24 mouse cellular contexts compared by ENCODE assay signal in the genomic region with DNA sequence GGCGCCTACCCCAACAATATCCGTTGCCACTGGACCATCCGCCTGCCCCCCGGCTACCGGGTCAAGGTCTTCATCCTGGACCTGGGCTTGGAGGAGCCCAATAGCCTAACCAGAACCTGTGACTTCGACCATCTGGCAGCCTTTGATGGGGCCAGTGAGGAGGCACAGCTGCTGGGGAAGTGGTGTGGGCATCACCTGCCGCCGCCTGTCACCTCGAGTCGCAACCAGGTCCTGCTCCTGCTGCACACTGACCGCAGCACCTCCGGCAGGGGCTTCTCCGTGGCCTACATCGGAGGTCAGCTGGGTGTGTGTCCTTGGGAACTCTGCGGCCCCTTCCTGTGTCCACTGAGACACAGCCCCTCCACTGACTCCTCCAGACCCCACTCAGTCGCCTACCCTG. TPM values are rescaled to one million over a fixed set of nuclear protein-coding genes. Genes with fewer than 3 reads are reported as not detected.
"Had no signal": no experiment of that assay in that cellular context is flagged by ENCODE, and none has a peak within 500 bp of the region (broad histone marks: within the 10 kb centered on the region; RNA-seq: fewer than 3 reads in every experiment).

No protein-coding gene starts in this region.

- H3K27ac ChIP-seq: limb, embryonic 13.5 days; liver, embryonic 12.5 days; liver, embryonic 15.5 days; lung, embryonic 15.5 days; midbrain, embryonic 15.5 days had no signal

- H3K27me3 ChIP-seq: limb, embryonic 13.5 days; liver, embryonic 15.5 days; lung, embryonic 15.5 days; midbrain, embryonic 15.5 days; neural tube, embryonic 12.5 days had no signal

- DNase-seq: kidney, adult 18-20 months; kidney, adult 9 months; kidney, postnatal 14 days; kidney, postnatal 4 days; left cerebral cortex, postnatal 4 days; liver; lung, adult 18-20 months; lung, postnatal 10 days; lung, postnatal 36 days; thymus, adult 18-20 months; thymus, postnatal 36 days had no signal

- H3K9ac ChIP-seq: limb, embryonic 13.5 days; liver, embryonic 12.5 days; liver, embryonic 15.5 days; lung, embryonic 15.5 days; midbrain, embryonic 15.5 days; neural tube, embryonic 12.5 days had no signal

- ATAC-seq: liver, embryonic 12.5 days; midbrain, embryonic 15.5 days had no signal

- H3K9me3 ChIP-seq: limb, embryonic 13.5 days; liver, embryonic 12.5 days; liver, embryonic 15.5 days; lung, embryonic 15.5 days; megakaryocyte, embryonic 14.5 days; midbrain, embryonic 15.5 days; neural tube, embryonic 12.5 days had no signal

- H3K36me3 ChIP-seq: limb, embryonic 13.5 days; liver, embryonic 12.5 days; liver, embryonic 15.5 days; lung, embryonic 15.5 days; midbrain, embryonic 15.5 days; neural tube, embryonic 12.5 days had no signal

- H3K4me2 ChIP-seq: limb, embryonic 13.5 days; liver, embryonic 12.5 days; liver, embryonic 15.5 days; lung, embryonic 15.5 days; midbrain, embryonic 11.5 days; midbrain, embryonic 15.5 days; neural tube, embryonic 12.5 days had no signal

- H3K4me3 ChIP-seq: limb, embryonic 13.5 days; liver, embryonic 12.5 days; liver, embryonic 15.5 days; lung, embryonic 15.5 days; megakaryocyte, embryonic 14.5 days; midbrain, embryonic 15.5 days; neural tube, embryonic 12.5 days had no signal

RNA-seq across cellular contexts. Expression of gene Cdcp2, which starts 10.1 kb away (rescaled TPM):
- polyA plus RNA-seq: liver, embryonic 12.5 days; liver, embryonic 15.5 days; lung, embryonic 15.5 days; midbrain, embryonic 15.5 days; small intestine, adult 2 months; spleen, adult 2 months; stomach, embryonic 16.5 days; testis, adult 2 months; urinary bladder, adult 2 months had no signal
